Comparison of ENCODE assay signal across 19 mouse cellular contexts in the genomic region with DNA sequence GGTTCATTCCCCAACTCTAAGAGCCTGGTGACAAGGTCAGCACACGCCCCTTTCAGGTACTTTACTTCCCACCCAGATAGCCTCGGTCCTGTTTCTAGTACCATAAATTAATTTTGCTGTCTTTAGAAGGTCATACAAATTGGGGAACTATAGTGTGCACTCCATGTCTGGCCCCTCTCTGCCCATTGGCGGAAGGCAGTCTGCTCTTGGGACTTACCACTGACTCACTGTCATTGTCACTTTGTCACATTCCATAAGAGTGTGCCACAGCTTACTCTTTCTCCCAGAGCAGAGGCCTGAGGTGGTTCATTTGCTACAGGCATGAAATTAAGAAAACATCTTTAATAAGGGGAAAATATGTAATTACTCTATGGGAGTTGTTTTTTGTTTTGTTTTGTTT. TPM values are rescaled to one million over a fixed set of nuclear protein-coding genes. Genes with fewer than 3 reads are reported as not detected.
DNase-seq lines count a peak whose midpoint lies in the region; ATAC-seq lines count a peak whose summit lies in the region.
"Had no signal": no experiment of that assay in that cellular context is flagged by ENCODE, and none has a peak within 500 bp of the region (broad histone marks: within the 10 kb centered on the region; RNA-seq: fewer than 3 reads in every experiment).

No protein-coding gene starts in this region.

- ATAC-seq in granulocyte monocyte progenitor cell, adult 5-6 weeks (replicated peaks; ENCODE audit: poor library complexity, severe bottlenecking): peak; percentile 64
- peak; percentile 44 for ATAC-seq in megakaryocyte, adult 5-6 weeks (ENCODE audit: poor library complexity, severe bottlenecking)
- ATAC-seq in monocyte, adult 5-6 weeks (replicated peaks; ENCODE audit: insufficient number of reproducible peaks, low FRiP score, low TSS enrichment, poor library complexity, severe bottlenecking): peak; percentile 73
- ATAC-seq: CD4-positive, CD25-positive, alpha-beta regulatory T cell, adult 4 months; forebrain, embryonic 14.5 days; forebrain, embryonic 16.5 days had no signal

- DNase-seq in adrenal gland, postnatal 14 days: peak; percentile 27
- DNase-seq in adrenal gland, postnatal 4 days (ENCODE audit: low spot score in 2 of 2): no peak
- no peak for DNase-seq in cerebellum, postnatal 25 days
- no peak for DNase-seq in cerebellum, postnatal 10 days
- DNase-seq in urinary bladder, postnatal 14 days (ENCODE audit: low spot score): no peak
- DNase-seq: adrenal gland, adult 2 months; adrenal gland, postnatal 10 days; adrenal gland, postnatal 36 days; B cell, adult 2 months; cerebellum, adult 11-12 months; cerebellum, adult 2 months; cerebellum, adult 9-10 months; cerebellum, postnatal 14 days had no signal

RNA-seq across cellular contexts. Expression of gene Sntb2, which starts 22.7 kb away (rescaled TPM):
- total RNA-seq in adrenal gland, postnatal 14 days (2021): 24.2 and 28.2 TPM in 2 replicates
- total RNA-seq in adrenal gland, postnatal 4 days (2021): 10 to 100 TPM; 37.2 to 39.0 TPM
- 5.4 and 7.1 TPM in 2 replicates for total RNA-seq in granulocyte monocyte progenitor cell, adult 5-6 weeks (2014; fragmentation: Nextera tagmentation)
- total RNA-seq in granulocyte monocyte progenitor cell, adult 5-6 weeks (2017): 5.9 and 6.2 TPM in 2 replicates
- total RNA-seq in megakaryocyte, adult 5-6 weeks (2015): 7.7 and 8.5 TPM in 2 replicates
- total RNA-seq in megakaryocyte, adult 5-6 weeks (2017): 12.0 and 13.3 TPM in 2 replicates
- 11.4 to 17.9 TPM (median 13.6 TPM) in 3 replicates for total RNA-seq in monocyte, adult 5-6 weeks (2017)
